Mouse (Mus musculus) frontal cortex, postnatal 10 days (tissue): ENCODE results near the gene Colgalt2.
"Not testable (repeated sequence)": the region's sequence is repeated elsewhere in the genome, so short reads cannot be mapped to it uniquely, and the experiment has no call there.

Experiments used
- DNase-seq, 2 experiments: peaks; one replicate each; pipeline ENCODE4 v3.0.0; 2022; ENCODE audit warnings: low spot score in 2 of 2, mixed read lengths in 1 of 2

Colgalt2 gene

DNA sequence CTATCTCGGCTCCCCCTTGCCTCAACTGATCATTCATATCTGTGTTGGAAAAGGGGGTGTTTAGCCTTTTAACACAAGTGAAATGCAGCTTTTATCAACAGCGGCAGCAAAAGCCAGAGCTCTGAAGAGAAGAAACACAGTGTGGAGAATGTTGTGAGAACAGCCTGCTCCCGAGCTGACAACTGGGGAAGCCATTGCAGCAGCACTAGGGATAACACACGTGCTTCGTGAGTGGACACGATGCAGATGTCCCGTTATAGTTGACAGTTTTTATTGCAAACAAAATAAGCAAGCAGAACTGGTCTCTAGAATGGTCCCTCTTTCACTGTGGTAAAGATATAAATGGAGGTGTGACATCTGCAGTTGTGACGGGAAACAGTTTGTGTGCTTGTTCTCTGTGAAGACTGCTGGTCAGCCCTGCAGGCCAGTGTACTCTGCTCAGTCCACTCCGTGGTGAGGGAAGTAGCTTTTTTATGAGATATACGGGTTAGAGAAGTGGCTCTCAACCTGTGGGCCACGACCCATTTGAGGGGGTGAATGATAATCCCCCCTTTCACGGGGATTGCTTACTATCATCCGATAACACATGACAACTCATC, 16.8 kb downstream of the Colgalt2 start:
- no peak for DNase-seq

DNA sequence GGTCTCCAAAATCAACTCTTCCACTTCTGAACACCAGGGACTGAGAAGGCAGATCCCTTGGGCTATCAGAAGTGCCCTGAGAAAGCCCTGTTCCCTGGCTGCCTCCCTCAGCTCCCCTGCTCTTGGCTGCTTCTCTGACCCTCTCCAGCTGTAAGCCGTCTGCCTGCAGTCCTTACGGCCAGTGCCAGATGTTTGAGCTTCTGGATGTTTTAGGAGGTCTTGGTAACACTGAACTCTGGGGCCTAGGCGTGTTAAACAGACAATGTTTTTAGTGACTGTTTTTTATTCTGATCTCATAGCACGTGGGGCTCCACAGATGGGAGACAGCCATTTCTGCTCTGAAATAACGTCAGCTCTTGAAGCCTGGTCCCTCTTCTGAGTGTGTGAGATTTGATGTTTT, 18.0 kb downstream of the Colgalt2 start:
- DNase-seq = no peak

GRCm38 (mm10) chr1:152422295-152422694, 22.7 kb downstream of the Colgalt2 start:
- no peak for DNase-seq

GRCm38 (mm10) chr1:152423052-152423451, 23.4 kb downstream of the Colgalt2 start:
- no peak for DNase-seq

- DNase-seq = no peak
Measured at GRCm38 (mm10) chr1:152427912-152428581, 28.4 kb downstream of the Colgalt2 start.

- DNase-seq = no peak
Measured at GRCm38 (mm10) chr1:152429805-152430204, 30.2 kb downstream of the Colgalt2 start.

DNA sequence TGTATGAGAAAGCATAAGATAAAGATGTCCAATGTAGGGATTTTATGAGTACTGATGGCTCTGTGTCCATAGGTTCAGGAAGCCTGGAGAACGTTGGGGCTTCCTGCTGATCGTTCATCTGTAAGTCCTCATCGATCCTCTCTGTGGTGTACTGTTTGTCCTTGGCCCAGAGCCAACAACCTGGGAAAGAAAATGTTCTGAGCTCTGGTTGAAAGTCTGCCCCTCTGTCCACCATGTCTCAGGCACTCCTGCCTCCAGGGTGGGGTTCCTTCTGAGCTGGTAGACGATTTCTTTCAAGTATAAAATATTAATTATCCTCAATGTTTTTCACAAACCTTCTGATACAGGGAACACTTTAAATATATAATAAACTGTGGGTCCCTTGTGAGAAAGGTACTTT, 34.5 kb downstream of the Colgalt2 start:
- DNase-seq = no peak

GRCm38 (mm10) chr1:152437518-152437917, 37.9 kb downstream of the Colgalt2 start:
- not testable (repeated sequence) for DNase-seq

DNA sequence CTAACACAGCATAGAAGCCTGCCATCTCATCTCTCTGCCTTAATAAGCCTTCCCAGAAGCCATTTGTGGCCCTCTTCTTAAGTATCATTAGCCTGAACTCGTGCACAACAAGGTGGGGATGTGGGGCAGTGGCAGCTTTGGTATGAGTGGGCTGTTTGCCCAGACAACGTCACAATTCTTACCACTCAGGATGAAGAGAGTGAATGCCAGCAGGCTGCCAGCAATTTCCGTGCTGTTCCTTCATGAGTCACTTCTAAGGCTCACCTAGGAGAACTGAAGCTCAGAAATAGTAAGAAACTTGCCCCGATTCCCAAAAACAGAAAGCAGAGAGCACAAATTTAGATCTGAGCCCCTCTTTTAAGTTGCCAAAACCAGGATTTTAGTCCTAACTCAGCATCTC, 39.8 kb downstream of the Colgalt2 start:
- no peak for DNase-seq

GRCm38 (mm10) chr1:152439874-152440273, 40.2 kb downstream of the Colgalt2 start:
- DNase-seq = no peak

DNA sequence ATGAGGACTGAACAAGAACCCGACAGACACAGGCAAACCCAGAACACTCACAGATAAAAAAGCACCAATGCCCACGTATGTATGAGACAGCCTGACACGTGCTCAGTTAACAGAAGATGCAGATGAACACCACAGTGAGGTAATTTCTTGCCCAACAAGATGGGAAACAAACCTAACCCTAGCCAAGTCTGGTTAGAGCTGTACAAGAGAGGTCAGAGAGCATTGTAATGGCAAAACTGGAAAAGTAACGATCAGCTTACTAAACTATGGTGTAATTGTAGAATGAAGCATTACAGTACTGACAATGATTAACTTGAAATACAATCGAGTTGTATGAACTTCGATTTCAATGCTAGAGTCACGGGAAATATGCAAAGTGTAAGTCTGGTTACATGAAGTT, 45.0 kb downstream of the Colgalt2 start:
- DNase-seq = no peak

- no peak for DNase-seq
Measured at GRCm38 (mm10) chr1:152445925-152446324, 46.3 kb downstream of the Colgalt2 start.

GRCm38 (mm10) chr1:152454536-152454935, 54.9 kb downstream of the Colgalt2 start:
- no peak for DNase-seq

DNA sequence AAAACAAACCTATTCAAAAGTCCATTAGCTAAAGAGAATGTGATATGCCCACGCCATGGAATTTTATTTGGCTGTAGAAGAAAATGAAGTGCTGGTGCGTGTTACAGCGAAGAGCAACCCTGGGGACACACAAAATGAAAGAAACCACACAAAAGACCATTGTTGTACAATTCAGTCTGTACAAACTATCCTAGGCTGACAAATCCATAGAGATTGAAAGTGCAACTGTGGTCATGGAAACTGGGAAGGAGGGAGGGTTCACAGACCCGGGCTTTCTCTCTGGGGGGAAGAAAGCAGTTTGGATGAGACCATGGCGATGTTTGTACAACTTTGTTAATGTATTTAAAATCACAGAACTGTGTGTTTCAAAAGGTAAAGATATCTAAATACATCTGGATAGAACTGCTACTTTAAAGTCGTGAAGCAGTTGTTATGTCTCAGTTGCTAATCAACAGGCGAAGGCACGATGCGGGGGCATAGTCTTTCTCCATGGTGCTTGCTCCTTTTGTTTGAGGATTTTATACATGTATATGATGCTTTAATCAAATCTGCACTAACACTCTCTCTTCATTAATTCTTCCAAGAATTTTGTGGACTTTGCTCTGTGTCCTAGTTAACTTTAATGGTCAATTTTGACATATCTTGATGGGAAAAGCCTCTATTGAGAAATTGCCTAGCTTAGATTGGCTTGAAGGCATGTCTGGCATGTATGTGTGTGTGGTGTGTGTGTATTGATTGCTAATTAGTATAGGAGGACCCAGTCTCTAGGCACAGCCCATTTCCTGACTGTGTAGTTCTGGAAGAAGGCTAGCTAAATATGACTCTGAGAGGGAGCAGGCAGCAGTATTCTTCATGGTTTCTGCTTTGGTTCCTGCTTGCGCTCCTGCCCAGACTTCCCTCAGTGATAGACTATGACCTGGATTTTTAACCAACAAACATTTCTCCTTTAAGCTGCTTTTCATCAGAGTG, 55.9 kb downstream of the Colgalt2 start:
- DNase-seq = no peak

GRCm38 (mm10) chr1:152456266-152456665, 56.6 kb downstream of the Colgalt2 start:
- no peak for DNase-seq

GRCm38 (mm10) chr1:152457596-152457995, 58.0 kb downstream of the Colgalt2 start:
- no peak for DNase-seq

DNA sequence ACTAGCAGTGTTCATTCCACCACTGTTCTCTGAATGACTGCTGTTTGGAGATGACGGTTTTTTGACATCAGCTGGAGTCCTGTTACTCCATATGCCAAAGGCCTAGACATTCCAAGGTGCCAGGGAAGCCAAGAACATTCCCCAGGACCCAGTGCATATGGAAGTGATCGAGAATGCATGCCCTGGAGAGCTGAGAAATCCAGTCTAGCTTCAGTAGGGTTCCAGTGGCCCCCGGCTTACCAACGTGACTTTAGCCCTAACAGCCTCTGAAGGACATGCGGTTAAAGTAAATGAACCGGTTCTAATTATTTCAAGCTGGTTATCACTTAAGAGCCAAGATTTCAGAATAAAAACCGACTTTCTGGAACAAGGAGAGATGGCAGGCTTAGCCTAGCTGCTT, 59.4 kb downstream of the Colgalt2 start:
- DNase-seq = no peak

DNA sequence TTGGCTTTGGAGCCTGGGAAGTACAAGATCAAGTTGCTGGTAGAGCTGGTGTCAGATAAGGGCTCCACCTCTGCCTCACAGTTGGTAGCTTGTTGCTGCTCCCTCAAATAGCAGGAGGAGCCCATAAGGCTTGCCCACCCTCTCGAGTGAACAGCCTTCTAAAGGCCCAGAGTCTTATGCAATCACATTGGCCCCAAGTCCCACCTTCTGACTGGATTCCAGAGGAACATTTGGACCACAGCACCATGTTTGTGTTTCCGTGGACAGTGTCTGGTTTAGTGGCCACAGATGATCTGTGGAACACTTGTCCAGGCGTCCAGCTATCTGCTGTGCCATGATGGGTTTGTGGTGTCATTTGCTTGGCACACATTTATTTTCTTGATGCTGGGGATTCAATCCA, 61.3 kb downstream of the Colgalt2 start:
- no peak for DNase-seq

GRCm38 (mm10) chr1:152461814-152462213, 62.2 kb downstream of the Colgalt2 start:
- no peak for DNase-seq

DNA sequence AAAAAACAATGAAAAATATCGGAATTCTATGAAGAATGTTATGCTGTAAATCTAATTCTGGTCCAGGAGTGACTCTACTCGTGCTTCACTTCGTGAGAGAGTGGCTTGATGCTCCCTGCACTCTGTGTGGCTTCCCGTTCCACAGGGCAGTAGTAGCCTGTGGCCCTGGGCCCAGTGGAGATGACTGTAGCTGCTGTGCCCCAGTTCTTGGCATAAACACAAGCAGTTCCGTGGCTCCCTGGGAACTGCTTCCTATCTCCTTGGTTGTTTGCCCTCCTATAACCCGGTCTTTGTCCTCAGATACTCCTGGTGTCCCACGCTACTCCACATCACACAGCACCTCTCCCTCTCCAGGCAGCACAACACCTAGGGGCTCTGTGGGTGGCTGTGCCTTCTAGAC, 62.7 kb downstream of the Colgalt2 start:
- DNase-seq = no peak

GRCm38 (mm10) chr1:152466280-152466679, 66.7 kb downstream of the Colgalt2 start:
- DNase-seq = no peak

DNA sequence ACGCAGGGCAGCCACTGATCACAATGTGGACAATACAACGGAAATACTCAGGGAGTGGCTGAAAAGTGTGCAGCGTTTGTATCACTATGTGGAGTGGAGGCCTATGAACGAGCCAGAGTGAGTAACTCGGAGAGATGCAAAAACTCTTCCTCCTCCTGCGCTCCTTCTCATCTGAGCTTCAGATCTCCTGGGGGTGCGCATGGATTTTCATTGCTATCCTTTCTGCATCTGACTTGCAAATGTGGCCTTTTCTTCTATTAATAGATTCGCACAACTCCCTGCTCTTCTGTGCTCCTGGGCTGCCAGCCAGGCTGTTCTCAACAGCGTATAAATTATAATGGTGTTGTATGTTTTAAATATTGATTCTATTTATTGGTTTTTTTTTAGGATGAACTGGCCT, 68.8 kb downstream of the Colgalt2 start:
- no peak for DNase-seq

- no peak for DNase-seq
Measured at GRCm38 (mm10) chr1:152476126-152476525, 76.5 kb downstream of the Colgalt2 start.
